Mouse (Mus musculus): ENCODE data around the gene Mid1ip1.

Gene Mid1ip1

DNA sequence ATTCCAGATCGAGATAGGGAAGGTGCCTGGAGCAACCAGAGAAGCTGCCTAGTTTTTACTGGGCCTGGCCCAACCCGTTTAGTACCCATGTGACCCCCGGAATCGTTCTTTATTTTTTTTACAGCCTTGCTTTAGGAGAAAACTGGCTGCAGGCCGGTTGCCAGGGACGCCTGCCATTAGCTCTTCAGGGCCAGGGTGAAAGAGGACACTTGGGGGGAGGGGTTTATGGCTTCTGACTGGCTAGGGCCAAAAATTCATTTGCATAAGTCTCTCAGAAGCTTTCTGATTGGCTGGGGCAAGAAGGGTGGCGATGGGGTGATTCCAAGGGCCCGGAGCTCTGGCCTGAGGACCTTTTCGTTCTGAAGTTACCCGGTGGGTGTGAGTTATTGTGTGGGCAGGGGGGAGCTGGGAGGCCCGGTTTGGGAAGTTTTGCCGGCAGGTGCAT, at the start of gene Mid1ip1:
Gene Mid1ip1, plus strand, starts transcription at position 318 of the 445 bp plus-strand sequence.
- peak; percentile 89 for DNase-seq

DNA sequence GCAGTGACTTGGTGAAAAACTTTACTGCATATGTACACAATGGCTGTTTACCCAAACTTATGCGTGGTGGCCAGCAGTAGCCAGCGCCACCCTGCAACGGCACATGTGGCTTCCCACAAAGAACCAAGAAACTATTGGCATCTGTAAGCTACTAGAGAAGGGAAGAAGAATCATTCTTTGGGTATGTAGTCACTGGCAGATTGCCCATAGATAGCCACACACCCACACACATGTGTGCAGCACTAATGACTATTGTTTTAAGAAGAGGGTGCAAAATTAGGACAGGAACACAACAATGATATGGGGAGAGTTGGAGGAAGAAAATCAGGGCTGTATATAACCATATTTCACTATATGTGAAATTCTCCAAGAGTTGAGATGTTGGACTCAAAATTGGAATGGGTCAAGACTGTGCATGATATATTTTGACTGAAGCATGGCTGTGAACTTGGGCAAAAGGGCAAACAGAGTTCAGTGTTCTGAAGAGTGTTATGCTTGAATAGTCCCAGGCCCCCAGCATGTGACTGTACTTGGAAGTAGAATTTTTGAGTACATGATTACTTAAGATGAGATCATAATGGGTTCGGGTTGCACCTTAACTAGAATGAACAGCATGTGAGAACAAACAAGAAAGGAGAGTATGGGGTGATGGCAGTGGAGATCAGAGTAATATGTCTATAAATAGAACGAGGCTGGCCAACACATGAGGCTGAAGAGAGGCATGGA, 20.2 kb upstream of the Mid1ip1 start:
- DNase-seq, result no peak

DNA sequence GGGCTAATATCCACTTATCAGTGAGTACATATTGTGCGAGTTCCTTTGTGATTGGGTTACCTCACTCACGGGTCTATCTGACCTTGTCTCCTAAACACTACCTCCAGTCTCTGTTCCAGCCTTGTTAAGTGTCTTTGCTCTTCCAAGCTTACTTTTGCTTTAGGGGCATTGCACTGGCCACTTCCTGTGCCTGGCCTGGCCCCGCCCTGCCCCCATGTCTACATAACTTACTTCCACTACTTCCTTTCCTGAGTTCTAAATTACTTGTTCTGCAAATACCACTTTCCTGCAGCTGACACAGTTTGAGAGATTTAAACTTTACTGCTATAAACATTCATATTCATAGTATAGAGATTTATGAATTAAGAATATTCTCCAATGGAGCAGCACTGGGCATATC, 8.1 kb upstream of the Mid1ip1 start:
- DNase-seq, result no peak

DNA sequence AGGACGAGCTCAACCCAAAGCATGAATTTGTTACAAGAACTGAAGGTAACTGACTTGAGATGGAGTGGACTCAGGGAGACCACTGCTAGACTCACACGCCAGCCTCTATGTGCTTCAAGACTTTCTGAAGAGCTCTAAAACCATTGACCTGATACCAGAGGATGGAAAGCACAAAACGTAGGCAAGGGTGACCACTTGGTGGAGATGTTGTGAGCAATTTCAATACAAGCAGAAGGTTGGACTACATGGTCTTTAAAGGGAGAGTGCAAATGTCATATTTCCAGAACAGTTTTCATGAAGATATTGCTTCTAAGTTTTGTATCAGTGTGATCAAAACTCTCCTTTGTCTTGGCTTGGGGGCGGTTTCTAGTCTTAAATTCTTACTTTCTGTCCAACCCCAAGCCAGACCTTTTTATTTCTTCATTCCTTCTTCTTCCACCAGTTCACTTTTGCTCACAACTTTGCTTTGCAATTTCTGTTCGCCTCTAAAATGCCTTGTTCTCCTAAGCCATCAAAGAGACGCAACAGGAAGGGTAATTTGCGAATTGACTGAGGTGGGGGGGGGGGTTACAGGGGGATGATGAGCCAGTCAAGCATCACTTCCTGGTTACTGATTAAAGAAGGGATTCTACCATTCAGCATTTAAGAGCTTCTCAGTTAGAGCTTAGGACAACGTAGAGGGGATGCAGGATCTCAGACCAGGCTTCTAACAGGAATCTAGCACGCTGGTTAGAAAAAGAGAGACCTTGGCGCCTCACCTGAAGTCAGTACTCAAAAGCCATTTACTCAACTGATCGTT, 775 bp upstream of the Mid1ip1 start:
- DNase-seq, result no peak

DNA sequence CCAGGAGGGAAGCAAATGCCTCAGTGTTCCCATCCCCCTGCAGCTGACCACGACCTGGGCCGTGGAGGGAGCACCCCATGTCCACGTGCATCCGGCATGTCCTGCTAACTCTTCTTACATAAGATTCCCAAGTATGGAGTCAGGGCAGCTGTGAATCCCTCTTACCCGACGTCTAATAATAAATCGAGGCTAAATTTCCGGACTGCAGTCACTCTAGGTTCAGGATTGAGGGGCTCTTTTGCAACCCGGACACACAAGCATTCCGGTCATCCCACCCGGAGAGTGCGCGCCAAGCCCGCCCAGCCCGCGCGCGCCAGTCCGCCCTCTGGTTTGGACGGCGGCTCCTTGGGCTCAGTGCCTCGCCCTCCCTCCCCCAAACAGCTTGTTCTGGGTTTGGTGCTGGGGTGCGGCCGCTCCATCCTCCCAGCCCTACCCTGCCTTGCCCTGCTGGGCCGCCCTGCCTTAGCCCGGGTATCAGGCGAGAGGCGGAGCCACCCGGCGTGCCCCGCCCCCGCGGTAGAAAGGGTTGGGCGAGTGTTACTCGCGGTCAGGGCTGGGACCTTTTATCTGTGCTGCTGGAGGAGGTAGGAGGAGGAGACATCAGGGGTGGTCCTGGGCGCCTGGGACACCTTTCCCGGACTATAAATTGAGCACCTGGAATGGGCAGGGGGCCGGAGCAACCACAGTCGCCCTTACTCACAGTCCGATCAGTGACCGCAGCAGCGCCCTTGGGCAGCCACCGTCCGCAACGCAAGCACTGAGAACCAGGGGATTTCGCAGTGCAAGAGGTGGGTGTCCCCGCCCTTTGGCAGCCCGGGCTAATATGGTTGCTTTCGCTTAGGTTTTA, 2.3 kb downstream of the Mid1ip1 start:
- peak; percentile 89 for DNase-seq

DNA sequence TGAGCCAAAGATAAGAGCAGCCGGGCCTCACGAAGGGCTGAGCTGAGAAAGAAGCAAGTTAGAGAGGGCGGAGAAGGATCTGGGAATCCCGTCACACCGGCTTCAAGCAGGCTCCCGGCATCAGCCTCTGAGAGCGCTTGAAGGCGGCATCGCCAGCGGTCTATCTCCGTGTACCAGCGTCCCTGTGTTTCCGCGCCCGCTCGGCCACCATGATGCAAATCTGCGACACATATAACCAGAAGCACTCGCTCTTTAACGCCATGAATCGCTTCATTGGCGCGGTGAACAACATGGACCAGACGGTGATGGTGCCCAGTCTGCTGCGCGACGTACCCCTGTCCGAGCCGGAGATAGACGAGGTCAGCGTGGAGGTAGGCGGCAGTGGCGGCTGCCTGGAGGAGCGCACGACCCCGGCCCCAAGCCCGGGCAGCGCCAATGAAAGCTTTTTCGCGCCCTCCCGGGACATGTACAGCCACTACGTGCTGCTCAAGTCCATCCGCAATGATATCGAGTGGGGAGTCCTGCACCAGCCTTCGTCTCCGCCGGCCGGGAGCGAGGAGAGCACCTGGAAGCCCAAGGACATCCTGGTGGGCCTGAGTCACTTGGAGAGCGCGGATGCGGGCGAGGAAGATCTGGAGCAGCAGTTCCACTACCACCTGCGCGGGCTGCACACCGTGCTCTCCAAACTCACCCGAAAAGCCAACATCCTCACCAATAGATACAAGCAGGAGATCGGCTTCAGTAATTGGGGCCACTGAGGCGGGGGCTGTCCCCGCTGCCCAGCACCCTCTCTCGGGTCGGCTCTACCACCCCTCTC, 3.4 kb downstream of the Mid1ip1 start:
- DNase-seq, result peak; percentile 32

DNA sequence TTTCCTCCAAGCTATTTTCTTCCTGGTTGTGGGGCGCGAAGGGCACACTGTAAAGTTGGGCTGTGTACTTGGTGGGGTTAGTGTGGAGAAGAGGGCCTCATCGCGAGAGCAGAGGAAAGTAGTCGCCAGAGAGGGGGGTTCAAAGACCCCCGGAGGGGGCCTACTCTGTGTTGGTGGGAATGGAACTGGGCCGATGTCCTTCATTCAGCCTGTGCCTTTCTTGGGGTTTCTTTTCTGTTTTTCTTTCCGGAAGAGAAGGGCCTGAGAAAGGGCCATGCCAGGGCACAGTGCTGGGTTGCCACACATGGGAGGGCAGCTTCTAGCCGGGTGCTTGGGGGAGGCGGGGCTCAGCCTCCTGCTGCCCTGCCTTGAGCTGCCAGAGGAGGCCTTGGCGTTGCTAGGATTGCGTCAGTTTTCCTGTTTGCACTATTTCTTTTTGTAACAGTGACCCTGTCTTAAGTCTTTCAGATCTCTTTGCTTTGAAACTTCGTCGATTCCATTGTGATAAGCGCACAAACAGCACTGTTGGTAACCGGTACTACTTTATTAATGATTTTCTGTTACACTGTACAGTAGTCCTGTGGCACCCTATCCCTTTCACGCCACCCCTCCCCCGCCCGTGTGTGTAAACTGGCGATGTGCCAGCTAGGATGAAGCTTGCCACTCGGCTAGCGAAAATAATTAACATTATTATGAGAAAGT, 4.2 kb downstream of the Mid1ip1 start:
- peak; percentile 68 for DNase-seq

DNA sequence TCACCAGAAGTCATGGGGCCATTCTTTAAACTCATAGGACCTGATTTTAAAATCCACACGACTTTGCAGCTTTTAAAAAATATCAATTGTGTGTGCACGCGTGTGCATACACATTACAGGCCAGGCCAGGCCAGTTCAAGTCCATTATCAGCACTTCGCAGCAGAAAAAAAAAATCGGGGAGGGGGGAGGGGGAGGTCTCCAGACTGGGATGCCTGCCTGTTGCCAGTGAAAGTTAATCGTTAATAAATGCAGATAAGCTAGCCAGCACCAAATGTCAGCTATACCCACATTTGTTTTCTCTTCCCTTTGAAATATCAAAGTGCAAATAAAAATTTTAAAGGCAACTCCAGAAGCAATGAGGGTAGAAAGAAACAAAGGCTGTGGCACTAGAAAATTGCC, 5.6 kb downstream of the Mid1ip1 start:
- DNase-seq, result no peak

DNA sequence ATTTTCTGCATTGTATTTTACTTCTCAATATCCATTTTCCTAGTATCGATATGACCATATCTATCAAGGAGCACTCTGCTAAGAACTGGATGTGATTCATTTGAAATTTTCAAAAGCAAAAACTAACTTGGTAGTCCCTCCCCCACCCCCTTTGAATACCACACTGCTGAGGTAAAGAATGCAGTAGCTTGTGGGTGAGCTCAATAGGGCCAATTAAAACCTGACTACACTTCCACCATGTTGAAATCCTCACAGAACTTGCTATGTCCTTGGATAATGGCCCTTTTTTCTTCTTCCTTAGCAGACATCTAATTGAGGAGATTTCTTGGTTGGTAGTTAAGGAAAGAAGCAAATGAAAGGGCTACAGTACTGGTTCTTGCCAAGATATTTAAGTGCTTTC, 9.8 kb downstream of the Mid1ip1 start:
- DNase-seq, result no peak

DNA sequence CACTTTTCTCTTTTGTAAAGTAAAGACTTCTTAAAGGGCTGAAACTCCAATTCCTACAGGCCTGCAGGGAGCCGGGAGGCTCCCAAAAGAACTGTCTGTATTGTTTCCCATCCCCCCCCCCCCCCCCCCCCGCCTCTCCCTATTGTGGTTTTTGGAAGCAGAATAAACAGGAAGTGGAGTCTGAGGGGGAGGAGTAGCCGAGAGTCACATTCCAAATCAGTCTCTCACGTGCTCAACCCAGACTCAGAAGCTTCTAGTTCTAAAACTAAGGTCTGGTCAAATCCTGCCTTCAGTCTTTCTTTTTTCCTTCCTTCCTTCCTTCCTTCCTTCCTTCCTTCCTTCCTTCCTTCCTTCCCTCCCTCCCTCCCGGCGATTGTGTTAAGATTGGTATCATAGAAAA, 14.7 kb downstream of the Mid1ip1 start:
- DNase-seq, result no peak

DNA sequence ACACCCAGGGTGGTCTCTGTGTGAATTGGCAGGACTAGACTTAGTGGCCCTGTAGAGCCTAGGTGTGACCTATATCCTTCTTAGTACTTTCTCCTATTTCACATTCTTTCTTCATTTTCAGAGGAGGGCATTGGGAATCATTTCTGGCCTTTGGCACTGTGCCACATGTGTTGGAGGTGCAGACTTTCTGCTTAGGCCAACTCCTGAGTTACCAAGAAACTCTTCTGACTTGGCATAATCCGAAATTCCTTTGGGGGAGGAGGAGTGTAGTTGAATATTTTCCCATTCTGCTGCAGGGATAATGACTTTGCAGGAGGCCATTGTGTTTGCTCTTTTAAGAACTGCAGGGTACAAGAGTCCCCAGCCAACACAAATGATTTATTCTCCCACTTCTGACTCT, 19.6 kb downstream of the Mid1ip1 start:
- no peak for DNase-seq

DNA sequence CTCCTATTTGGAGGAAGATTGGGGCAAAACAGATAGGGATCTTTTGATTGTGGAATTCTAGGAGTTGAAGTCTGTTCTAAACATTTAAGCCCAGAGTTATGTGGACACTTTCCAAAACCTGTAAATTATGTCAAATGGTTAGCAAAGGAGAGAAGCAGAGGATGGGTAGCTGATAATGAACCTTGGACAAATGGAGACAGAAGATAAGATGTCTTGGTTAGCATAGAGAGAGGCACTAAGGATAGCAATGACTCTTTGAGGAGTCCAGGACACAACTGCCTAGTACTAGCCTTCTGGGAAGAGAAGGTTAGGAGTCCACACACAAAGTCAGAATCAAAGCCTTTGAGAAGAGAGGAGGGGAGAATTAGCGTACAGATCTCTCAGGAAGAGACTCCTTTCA, 20.1 kb downstream of the Mid1ip1 start:
- DNase-seq, result no peak

DNA sequence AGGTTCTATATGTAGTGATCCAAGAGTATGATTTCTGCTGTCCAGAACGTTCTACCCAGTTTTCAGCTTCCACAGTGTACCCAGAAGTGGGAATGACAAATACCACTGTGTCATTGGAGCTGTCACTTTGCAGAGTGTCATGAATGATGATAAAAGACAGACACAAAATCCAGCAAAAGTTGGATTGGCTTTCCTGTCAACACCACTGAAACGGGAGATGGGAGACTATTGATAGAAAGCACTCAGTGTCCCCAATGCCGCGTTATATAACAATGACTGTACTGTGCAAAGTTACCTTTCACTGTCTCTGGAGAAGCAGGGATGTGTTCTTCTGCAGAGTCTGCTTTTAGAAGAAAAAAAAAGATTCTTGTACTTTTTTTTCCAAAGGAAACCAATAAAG, 44.1 kb downstream of the Mid1ip1 start:
- DNase-seq, result no peak

DNA sequence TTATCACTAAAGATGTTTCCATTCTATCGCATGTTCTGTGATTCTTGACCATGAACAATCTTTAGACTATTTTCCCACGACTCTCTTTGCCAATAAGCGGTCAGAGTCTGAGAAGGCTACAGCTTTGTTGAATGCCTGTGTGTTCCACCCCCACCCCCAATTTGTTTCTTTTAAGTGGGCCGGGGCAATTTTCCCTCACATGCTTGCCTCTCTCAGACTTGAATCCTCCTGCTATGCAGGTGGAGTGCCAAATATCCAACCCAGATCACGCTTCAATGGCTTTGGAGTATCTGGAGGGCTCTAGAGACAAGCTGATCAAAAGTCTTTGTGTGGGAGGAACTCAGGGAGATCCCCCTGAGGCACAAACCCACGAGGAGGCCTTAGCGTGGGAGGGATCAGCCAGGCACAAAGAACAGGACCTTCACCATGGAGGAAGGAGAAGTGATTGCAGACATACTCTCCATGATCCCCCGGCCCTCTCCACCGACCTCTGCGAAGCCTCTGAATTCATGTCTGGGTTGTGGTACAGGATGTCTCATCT, 48.7 kb downstream of the Mid1ip1 start:
- no peak for DNase-seq

Data from cerebellum, adult 11-12 months (tissue).